Mouse (Mus musculus): ENCODE results near the gene Eif3b.
A peak's percentile ranks its signal among the peaks of the same experiment; 100 is the strongest.

The Eif3b gene

GRCm38 (mm10) chr5:140418489-140419441 is at the start of gene Eif3b:
Gene Eif3b, plus strand, starts transcription at chr5:140419328.
- peak; percentile 89 for DNase-seq

GRCm38 (mm10) chr5:140369466-140369865 is 49.7 kb upstream of the Eif3b start:
- DNase-seq = no peak

- no peak for DNase-seq
Observed at GRCm38 (mm10) chr5:140370446-140371254, 48.5 kb upstream of the Eif3b start.

- peak; percentile 43 for DNase-seq
Observed at GRCm38 (mm10) chr5:140371671-140372070, 47.5 kb upstream of the Eif3b start.

- DNase-seq = no peak
Observed at GRCm38 (mm10) chr5:140373711-140374110, 45.4 kb upstream of the Eif3b start.

GRCm38 (mm10) chr5:140374226-140374625 is 44.9 kb upstream of the Eif3b start:
- peak; percentile 28 for DNase-seq

- no peak for DNase-seq
Observed at GRCm38 (mm10) chr5:140375249-140375829, 43.8 kb upstream of the Eif3b start.

GRCm38 (mm10) chr5:140378121-140378853 is 40.8 kb upstream of the Eif3b start:
- DNase-seq = no peak

GRCm38 (mm10) chr5:140379299-140379698 is 39.8 kb upstream of the Eif3b start:
- no peak for DNase-seq

GRCm38 (mm10) chr5:140381156-140381555 is 38.0 kb upstream of the Eif3b start:
- DNase-seq = no peak

- no peak for DNase-seq
Observed at GRCm38 (mm10) chr5:140382688-140383087, 36.4 kb upstream of the Eif3b start.

GRCm38 (mm10) chr5:140383559-140383958 is 35.6 kb upstream of the Eif3b start:
- DNase-seq = no peak

- no peak for DNase-seq
Observed at GRCm38 (mm10) chr5:140384462-140384861, 34.7 kb upstream of the Eif3b start.

GRCm38 (mm10) chr5:140387236-140387635 is 31.9 kb upstream of the Eif3b start:
- DNase-seq = no peak

- DNase-seq = no peak
Observed at GRCm38 (mm10) chr5:140387816-140388510, 31.2 kb upstream of the Eif3b start.

- DNase-seq = peak; percentile 91
Observed at GRCm38 (mm10) chr5:140388588-140389576, 30.2 kb upstream of the Eif3b start, which contains the start of gene Snx8. Gene Snx8, minus strand, starts transcription at chr5:140389262.

- no peak for DNase-seq
Observed at GRCm38 (mm10) chr5:140389647-140390046, 29.5 kb upstream of the Eif3b start.

- DNase-seq = no peak
Observed at GRCm38 (mm10) chr5:140391435-140391834, 27.7 kb upstream of the Eif3b start.

GRCm38 (mm10) chr5:140391981-140392380 is 27.1 kb upstream of the Eif3b start:
- DNase-seq = no peak

GRCm38 (mm10) chr5:140392701-140393100 is 26.4 kb upstream of the Eif3b start:
- no peak for DNase-seq
